Mouse (Mus musculus) spleen, adult 2 months (tissue): Measurements from ENCODE around the gene Spata21.

Experiments used
- CTCF ChIP-seq: fragments of 200-500 bp; IDR thresholded peaks from 2 replicates; pipeline ENCODE4 v1.5.1; 2011; ENCODE audit warnings: mild to moderate bottlenecking, inconsistent platforms; ENCODE audit not compliant: insufficient read depth, insufficient read length, insufficient replicate concordance; ENCODE audit errors: extremely low read depth
- POLR2A ChIP-seq: fragments of 200-500 bp; IDR thresholded peaks from 2 replicates; pipeline ENCODE4 v1.6.1; 2011; ENCODE audit warnings: low read depth, low read length, inconsistent platforms

- TF ChIP-seq POLR2A, result no peak
- no peak for TF ChIP-seq CTCF
These were observed 61.0 kb downstream of the Spata21 start for GRCm38 (mm10) chr4:141149116-141149515.
